Mouse (Mus musculus): ENCODE data around the gene Gcnt2. TPM values are rescaled to one million over a fixed set of nuclear protein-coding genes. Genes with fewer than 3 reads are reported as not detected.
"Not testable (repeated sequence)": the region's sequence is repeated elsewhere in the genome, so short reads cannot be mapped to it uniquely, and the experiment has no call there.

Gene Gcnt2
- polyA plus RNA-seq, 1 experiment from 2014 or later, result 3.3 TPM

DNA sequence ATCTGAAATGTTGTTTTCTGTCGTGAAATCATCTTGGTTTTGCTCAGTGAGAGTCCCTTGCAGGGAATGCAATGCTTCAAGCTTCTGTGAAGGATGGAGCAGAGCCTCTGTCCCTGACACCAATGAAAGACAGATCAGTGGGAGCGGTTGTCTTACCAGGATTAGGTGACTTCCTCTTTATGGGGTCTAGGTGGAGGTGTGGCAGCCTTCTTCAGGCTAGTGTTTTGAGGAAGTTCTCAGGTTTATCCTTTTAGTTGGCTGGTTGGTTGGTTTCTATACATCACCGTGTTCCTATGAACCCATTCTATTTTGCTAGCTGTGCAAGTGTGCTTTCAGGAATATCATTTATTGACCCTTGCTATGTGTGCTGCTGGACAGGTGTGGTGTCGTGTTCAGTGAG, 18.0 kb downstream of the Gcnt2 start:
- 83% methylated on average over 4 of the region's 4 CpGs for WGBS
- no peak overlapping the region for H3K4me3 ChIP-seq
- H3K4me1 ChIP-seq, result no peaks in the 10 kb centered on the region
- no peak overlapping the region for H3K9ac ChIP-seq (replicated peaks)
- no peak for ATAC-seq (replicated peaks)
- H3K9me3 ChIP-seq, result no peaks in the 10 kb centered on the region
- H3K36me3 ChIP-seq, result no peaks in the 10 kb centered on the region
- H3K27ac ChIP-seq (replicated peaks), result no peak overlapping the region
- no peaks in the 10 kb centered on the region for H3K27me3 ChIP-seq
- no peak overlapping the region for H3K4me2 ChIP-seq (replicated peaks)

DNA sequence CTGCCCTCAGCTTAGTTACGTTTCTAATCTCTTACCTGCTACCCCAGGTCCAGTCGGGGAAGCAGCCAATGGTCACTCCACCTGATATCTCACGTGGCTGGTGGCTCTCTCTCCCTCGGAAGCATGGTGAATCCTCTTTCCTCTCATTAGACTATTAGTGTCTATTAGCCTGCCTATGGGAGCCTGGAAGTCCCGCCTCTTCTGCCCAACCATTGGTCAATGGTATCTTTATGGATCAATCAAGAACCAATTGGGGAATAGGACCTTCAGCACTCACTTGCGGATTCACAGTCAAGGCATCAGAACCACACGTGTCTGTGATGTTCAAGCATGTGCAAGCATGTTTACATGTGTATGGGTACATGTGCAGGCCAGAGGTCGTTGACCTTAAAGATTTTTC, 21.0 kb downstream of the Gcnt2 start:
- no peak overlapping the region for H3K27ac ChIP-seq (replicated peaks)
- ATAC-seq (replicated peaks), result no peak
- WGBS, result 79% methylated on average over 8 of the region's 8 CpGs

GRCm38 (mm10) chr13:40882606-40883005, 23.1 kb downstream of the Gcnt2 start:
- H3K9ac ChIP-seq (replicated peaks), result no peak overlapping the region
- no peaks in the 10 kb centered on the region for H3K9me3 ChIP-seq
- H3K4me2 ChIP-seq (replicated peaks), result no peak overlapping the region
- H3K4me1 ChIP-seq, result peaks cover 12% of the 10 kb centered on the region
- no peak for ATAC-seq (replicated peaks)
- no peak overlapping the region for H3K27ac ChIP-seq (replicated peaks)
- H3K27me3 ChIP-seq, result no peaks in the 10 kb centered on the region
- WGBS, result 85% methylated on average over 5 of the region's 5 CpGs
- no peaks in the 10 kb centered on the region for H3K36me3 ChIP-seq
- no peak overlapping the region for H3K4me3 ChIP-seq

More for the DNA sequence above, 21.0 kb downstream of the Gcnt2 start:
- no peaks in the 10 kb centered on the region for H3K4me1 ChIP-seq
- H3K9me3 ChIP-seq, result no peaks in the 10 kb centered on the region
- H3K4me2 ChIP-seq (replicated peaks), result no peak overlapping the region
- H3K36me3 ChIP-seq, result no peaks in the 10 kb centered on the region
- no peaks in the 10 kb centered on the region for H3K27me3 ChIP-seq
- no peak overlapping the region for H3K4me3 ChIP-seq
- H3K9ac ChIP-seq (replicated peaks), result no peak overlapping the region

GRCm38 (mm10) chr13:40883903-40884302, 24.3 kb downstream of the Gcnt2 start:
- no peaks in the 10 kb centered on the region for H3K36me3 ChIP-seq
- ATAC-seq (replicated peaks), result no peak
- no peak overlapping the region for H3K27ac ChIP-seq (replicated peaks)
- no peaks in the 10 kb centered on the region for H3K27me3 ChIP-seq
- WGBS, result 70% methylated on average over 9 of the region's 9 CpGs
- no peak overlapping the region for H3K9ac ChIP-seq (replicated peaks)
- no peaks in the 10 kb centered on the region for H3K9me3 ChIP-seq
- H3K4me2 ChIP-seq (replicated peaks), result no peak overlapping the region
- H3K4me3 ChIP-seq, result no peak overlapping the region
- peaks cover 16% of the 10 kb centered on the region for H3K4me1 ChIP-seq

DNA sequence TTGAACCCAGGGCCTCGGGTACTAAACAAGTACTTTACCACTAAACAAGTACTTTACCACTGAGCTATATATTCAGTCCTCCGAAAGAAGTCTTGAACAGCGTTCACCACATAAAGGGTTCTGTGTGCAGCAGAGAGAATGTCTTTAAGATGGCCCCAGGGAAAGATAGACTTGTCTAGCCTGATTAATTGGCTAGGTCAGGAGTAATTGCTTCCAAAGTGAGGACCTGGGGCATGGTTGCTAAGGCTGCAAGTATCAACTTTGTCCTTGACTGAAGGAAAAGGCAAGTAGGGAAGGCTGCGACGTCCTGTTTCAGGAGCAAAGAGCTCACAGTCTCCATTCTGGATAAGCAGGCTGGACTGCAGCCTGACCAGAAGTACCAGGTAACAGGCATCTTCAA, 25.3 kb downstream of the Gcnt2 start:
- ATAC-seq (replicated peaks), result no peak
- no peak overlapping the region for H3K27ac ChIP-seq (replicated peaks)
- 67% methylated on average over 5 of the region's 5 CpGs for WGBS

GRCm38 (mm10) chr13:40885935-40886642, 26.5 kb downstream of the Gcnt2 start:
- Histone ChIP-seq H3K4me1 (peaks cover 27% of the 10 kb centered on the region), H3K4me3 (peak overlapping the region; percentile 41), H3K27me3 (no peaks in the 10 kb centered on the region), H3K4me2 (replicated peaks) (peak overlapping the region; percentile 47), H3K36me3 (no peaks in the 10 kb centered on the region), H3K9ac (replicated peaks) (no peak overlapping the region), H3K27ac (replicated peaks) (no peak overlapping the region), H3K9me3 (no peaks in the 10 kb centered on the region)
- 49% methylated on average over 10 of the region's 10 CpGs for WGBS
- peak; percentile 6; the same call in 1 of the 2 replicates for ATAC-seq (replicated peaks)

More for the DNA sequence above, 25.3 kb downstream of the Gcnt2 start:
- Histone ChIP-seq H3K4me3 (no peak overlapping the region), H3K4me1 (peaks cover 19% of the 10 kb centered on the region), H3K9ac (replicated peaks) (no peak overlapping the region), H3K36me3 (no peaks in the 10 kb centered on the region), H3K27me3 (no peaks in the 10 kb centered on the region), H3K4me2 (replicated peaks) (no peak overlapping the region), H3K9me3 (no peaks in the 10 kb centered on the region)

DNA sequence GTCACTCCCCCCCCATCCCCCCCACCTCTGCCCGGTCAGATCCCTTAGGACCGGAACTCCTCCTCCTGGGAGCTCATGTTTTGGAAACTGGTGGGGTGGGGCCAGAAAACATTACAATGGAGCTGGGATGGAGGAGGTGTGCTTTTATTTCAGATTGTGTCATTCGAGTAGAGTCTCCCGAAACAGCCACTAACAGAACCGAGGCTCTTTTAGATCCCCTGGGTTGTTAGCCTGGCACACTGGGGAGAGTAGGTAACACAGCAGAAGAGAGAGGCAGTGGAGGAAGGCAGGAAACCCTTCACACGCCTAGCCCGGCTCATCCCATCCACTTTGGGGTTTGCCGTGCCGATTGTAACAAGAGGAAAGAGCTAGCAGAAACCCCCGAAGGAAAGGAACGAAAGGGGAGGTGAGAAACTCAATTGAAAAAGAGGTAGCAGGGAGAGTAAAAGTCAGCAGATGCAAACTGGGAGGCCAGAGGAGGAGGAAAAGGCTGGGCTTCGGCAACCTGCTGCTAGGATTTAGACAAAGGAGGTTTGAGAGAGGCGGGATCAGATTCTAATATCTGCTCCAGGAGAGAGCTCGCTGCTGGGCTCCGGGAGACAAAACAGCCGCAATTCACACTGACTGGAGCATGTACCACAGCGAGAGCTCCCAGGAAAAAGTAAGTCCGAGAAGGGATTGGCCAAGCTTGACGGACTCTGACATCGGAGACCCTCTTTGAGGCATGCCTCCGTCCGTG, 27.3 kb downstream of the Gcnt2 start:
- peak overlapping the region; percentile 54 for H3K9ac ChIP-seq (replicated peaks)
- no peaks in the 10 kb centered on the region for H3K27me3 ChIP-seq
- H3K36me3 ChIP-seq, result no peaks in the 10 kb centered on the region
- no peaks in the 10 kb centered on the region for H3K9me3 ChIP-seq
- peak; percentile 51 for ATAC-seq (replicated peaks)
- peak overlapping the region; percentile 20; the same call in 1 of the 2 replicates for H3K27ac ChIP-seq (replicated peaks)
- H3K4me1 ChIP-seq, result peaks cover 28% of the 10 kb centered on the region
- peak overlapping the region; percentile 47 for H3K4me2 ChIP-seq (replicated peaks)
- peak overlapping the region; percentile 41 for H3K4me3 ChIP-seq
- under 1% methylated on average over 22 of the region's 22 CpGs for WGBS

GRCm38 (mm10) chr13:40890595-40890994, 31.0 kb downstream of the Gcnt2 start:
- Histone ChIP-seq H3K9me3 (no peaks in the 10 kb centered on the region), H3K9ac (replicated peaks) (no peak overlapping the region), H3K4me3 (no peak overlapping the region), H3K4me2 (replicated peaks) (peak overlapping the region; percentile 17; the same call in 1 of the 2 replicates), H3K4me1 (peaks cover 31% of the 10 kb centered on the region), H3K27ac (replicated peaks) (peak overlapping the region; percentile 33; the same call in 1 of the 2 replicates), H3K27me3 (no peaks in the 10 kb centered on the region), H3K36me3 (no peaks in the 10 kb centered on the region)
- 20% methylated on average over 5 of the region's 5 CpGs for WGBS
- ATAC-seq (replicated peaks), result 0 out of 2 replicates have a peak, but pooled peaks have one; percentile 29

GRCm38 (mm10) chr13:40891369-40891768, 31.8 kb downstream of the Gcnt2 start:
- not testable (repeated sequence) for H3K27ac ChIP-seq (replicated peaks); H3K36me3 ChIP-seq; ATAC-seq (replicated peaks); H3K9me3 ChIP-seq; H3K4me2 ChIP-seq (replicated peaks); H3K9ac ChIP-seq (replicated peaks); H3K4me3 ChIP-seq; H3K27me3 ChIP-seq
- peaks cover 30% of the 10 kb centered on the region for H3K4me1 ChIP-seq
- 100% methylated on average over 1 of the region's 1 CpGs for WGBS

GRCm38 (mm10) chr13:40892043-40892442, 32.5 kb downstream of the Gcnt2 start:
- H3K36me3 ChIP-seq, result no peaks in the 10 kb centered on the region
- H3K4me2 ChIP-seq (replicated peaks), result no peak overlapping the region
- no peak overlapping the region for H3K4me3 ChIP-seq
- peaks cover 24% of the 10 kb centered on the region for H3K4me1 ChIP-seq
- no peak for ATAC-seq (replicated peaks)
- WGBS, result 87% methylated on average over 7 of the region's 7 CpGs
- no peak overlapping the region for H3K9ac ChIP-seq (replicated peaks)
- no peaks in the 10 kb centered on the region for H3K9me3 ChIP-seq
- H3K27me3 ChIP-seq, result no peaks in the 10 kb centered on the region
- H3K27ac ChIP-seq (replicated peaks), result no peak overlapping the region

GRCm38 (mm10) chr13:40892547-40892946, 33.0 kb downstream of the Gcnt2 start:
- H3K4me2 ChIP-seq (replicated peaks), result no peak overlapping the region
- 74% methylated on average over 4 of the region's 4 CpGs for WGBS
- H3K9ac ChIP-seq (replicated peaks), result no peak overlapping the region
- H3K9me3 ChIP-seq, result no peaks in the 10 kb centered on the region
- no peak for ATAC-seq (replicated peaks)
- no peak overlapping the region for H3K27ac ChIP-seq (replicated peaks)
- H3K36me3 ChIP-seq, result no peaks in the 10 kb centered on the region
- peaks cover 19% of the 10 kb centered on the region for H3K4me1 ChIP-seq
- no peaks in the 10 kb centered on the region for H3K27me3 ChIP-seq
- H3K4me3 ChIP-seq, result no peak overlapping the region

DNA sequence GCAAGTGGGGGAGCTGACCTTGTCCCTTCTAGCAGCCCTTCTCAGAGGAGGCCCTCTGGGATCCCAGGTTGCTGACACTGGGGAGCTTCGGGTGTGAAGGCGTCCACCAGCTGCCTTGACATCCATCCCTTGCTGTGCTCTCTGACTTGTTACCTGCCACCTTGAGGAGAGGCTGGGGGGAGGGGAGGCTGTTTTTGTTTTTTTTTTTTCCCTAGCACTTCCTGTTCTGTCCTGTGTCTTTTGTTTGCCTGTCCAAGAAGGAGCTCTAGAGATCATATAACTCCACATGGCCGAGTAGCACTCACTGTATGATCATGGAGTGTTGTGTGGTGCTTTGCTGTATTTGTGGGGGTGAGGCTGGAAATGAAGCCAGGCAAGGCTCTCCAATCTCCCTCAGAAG, 34.0 kb downstream of the Gcnt2 start:
- Histone ChIP-seq H3K27ac (replicated peaks) (no peak overlapping the region), H3K4me2 (replicated peaks) (no peak overlapping the region), H3K9ac (replicated peaks) (no peak overlapping the region), H3K9me3 (no peaks in the 10 kb centered on the region), H3K27me3 (no peaks in the 10 kb centered on the region), H3K36me3 (no peaks in the 10 kb centered on the region), H3K4me1 (peaks cover 14% of the 10 kb centered on the region), H3K4me3 (no peak overlapping the region)
- 83% methylated on average over 3 of the region's 3 CpGs for WGBS
- ATAC-seq (replicated peaks), result no peak
